Mouse (Mus musculus): ENCODE measurements around the gene Urb2.
A peak's percentile ranks its signal among the peaks of the same experiment; 100 is the strongest.
"Not testable (repeated sequence)": the region's sequence is repeated elsewhere in the genome, so short reads cannot be mapped to it uniquely, and the experiment has no call there.

Urb2 gene

GRCm38 (mm10) chr8:124014751-124015150 is 6.6 kb upstream of the Urb2 start:
- no peak for DNase-seq

- no peak for DNase-seq
Measured at GRCm38 (mm10) chr8:124019782-124020181, 1.5 kb upstream of the Urb2 start.

GRCm38 (mm10) chr8:124020439-124021236 is 670 bp upstream of the Urb2 start:
- no peak for DNase-seq

- DNase-seq: not testable (repeated sequence)
Measured at GRCm38 (mm10) chr8:124026265-124026664, 5.0 kb downstream of the Urb2 start.

GRCm38 (mm10) chr8:124027831-124028230 is 6.5 kb downstream of the Urb2 start:
- DNase-seq: peak; percentile 43

GRCm38 (mm10) chr8:124033400-124033799 is 12.1 kb downstream of the Urb2 start:
- no peak for DNase-seq

GRCm38 (mm10) chr8:124038121-124038520 is 16.8 kb downstream of the Urb2 start:
- no peak for DNase-seq

- no peak for DNase-seq
Measured at GRCm38 (mm10) chr8:124039351-124039750, 18.0 kb downstream of the Urb2 start.

GRCm38 (mm10) chr8:124042201-124042600 is 20.9 kb downstream of the Urb2 start:
- no peak for DNase-seq

GRCm38 (mm10) chr8:124044421-124044820 is 23.1 kb downstream of the Urb2 start:
- DNase-seq: no peak

- no peak for DNase-seq
Measured at GRCm38 (mm10) chr8:124044931-124045330, 23.6 kb downstream of the Urb2 start.

- no peak for DNase-seq
Measured at GRCm38 (mm10) chr8:124045856-124046255, 24.5 kb downstream of the Urb2 start.

GRCm38 (mm10) chr8:124052110-124052509 is 30.8 kb downstream of the Urb2 start:
- DNase-seq: peak; percentile 68

GRCm38 (mm10) chr8:124052568-124052967 is 31.3 kb downstream of the Urb2 start:
- no peak for DNase-seq

- DNase-seq: no peak
Measured at GRCm38 (mm10) chr8:124056832-124057655, 35.7 kb downstream of the Urb2 start.

GRCm38 (mm10) chr8:124066325-124067058 is 45.2 kb downstream of the Urb2 start:
- no peak for DNase-seq

GRCm38 (mm10) chr8:124067059-124067750 is 45.9 kb downstream of the Urb2 start:
- no peak for DNase-seq

GRCm38 (mm10) chr8:124070363-124071324 is 49.3 kb downstream of the Urb2 start:
- DNase-seq: no peak

GRCm38 (mm10) chr8:124075977-124076376 is 54.7 kb downstream of the Urb2 start:
- no peak for DNase-seq

GRCm38 (mm10) chr8:124076416-124076815 is 55.1 kb downstream of the Urb2 start:
- no peak for DNase-seq

- DNase-seq: no peak
Measured at GRCm38 (mm10) chr8:124077377-124077776, 56.1 kb downstream of the Urb2 start.

Measured in cerebellum, adult 11 months (tissue).